Mouse (Mus musculus) v-Abl transformed pro-B cells (cell line): Measurements from ENCODE around the gene Zrsr2.

Source experiments
- in situ Hi-C, 2 experiments: fragments of 400-800 bp; cut with MboI; formaldehyde crosslinking; loops; one replicate each; pipeline ENCODE4 v1.15.1; 2025; ENCODE audit not compliant: unreplicated experiment in 2 of 2

Gene Zrsr2

GRCm38 (mm10) chrX:163899431-163900020, 58.9 kb downstream of the Zrsr2 start:
- in situ Hi-C loops, result loop anchor here in 1 of 2 experiments (25.0 kb wide), 1 partner anchor 237 kb away; no protein-coding TSS in a partner anchor

- in situ Hi-C loops, result no loop called here
These were observed 61.1 kb downstream of the Zrsr2 start for GRCm38 (mm10) chrX:163897354-163897753.

- in situ Hi-C loops, result no loop called here
These were observed 72.9 kb downstream of the Zrsr2 start for GRCm38 (mm10) chrX:163885539-163885981.
